Mouse (Mus musculus) neural tube, embryonic 15.5 days (tissue): ENCODE measurements around the gene Plxnc1. TPM values are rescaled to one million over a fixed set of nuclear protein-coding genes. Genes with fewer than 3 reads are reported as not detected.
A peak's percentile ranks its signal among the peaks of the same experiment; 100 is the strongest.

Experiments used
- ATAC-seq: fragments of 200-750 bp; cut with Nextera tagmentation; 2 replicates; pipeline ENCODE4 v1.8.0; 2017; ENCODE audit warnings: mild to moderate bottlenecking, moderate TSS enrichment, moderate library complexity; ENCODE audit not compliant: low FRiP score
- H3K27ac ChIP-seq: fragments of 300-500 bp; sonication (generic); replicated peaks from 2 replicates; pipeline ENCODE4 v1.5.1; 2015; ENCODE audit warnings: mild to moderate bottlenecking, inconsistent platforms
- H3K27me3 ChIP-seq: fragments of 300-500 bp; sonication (generic); replicated peaks from 2 replicates; pipeline ENCODE4 v1.6.1; 2015; ENCODE audit warnings: inconsistent platforms
- H3K36me3 ChIP-seq: fragments of 300-500 bp; sonication (generic); 2 replicates; pipeline ENCODE4 v1.6.1; 2015; ENCODE audit warnings: inconsistent platforms
- H3K4me1 ChIP-seq: fragments of 300-500 bp; sonication (generic); 2 replicates; pipeline ENCODE4 v1.6.1; 2015; ENCODE audit warnings: inconsistent platforms
- H3K4me2 ChIP-seq: fragments of 300-500 bp; sonication (generic); 2 replicates; pipeline ENCODE4 v1.6.1; 2015; ENCODE audit warnings: inconsistent platforms, mild to moderate bottlenecking, moderate library complexity
- H3K4me3 ChIP-seq: fragments of 300-500 bp; sonication (generic); replicated peaks from 2 replicates; pipeline ENCODE4 v1.5.1; 2015; ENCODE audit warnings: mild to moderate bottlenecking, inconsistent platforms
- H3K9ac ChIP-seq: fragments of 300-500 bp; sonication (generic); replicated peaks from 2 replicates; pipeline ENCODE4 v1.6.1; 2015; ENCODE audit warnings: mild to moderate bottlenecking, inconsistent platforms
- H3K9me3 ChIP-seq: fragments of 300-500 bp; sonication (generic); replicated peaks from 2 replicates; pipeline ENCODE4 v1.6.1; 2016; ENCODE audit warnings: inconsistent platforms
- WGBS: fragments of 180-500 bp; shearing (Covaris S2); methylation state at CpG from one replicate; pipeline ENCODE4 v1.1.7; 2015; ENCODE audit warnings: mixed read lengths; 5-methylcytosine and 5-hydroxymethylcytosine counted together
- polyA plus RNA-seq: library from polyadenylated mRNA; unstranded; fragments of >200 nt; fragmentation: Nextera tagmentation; extraction: Ambion mirVana; gene quantifications from 2 replicates; pipeline ENCODE4 v1.2.1, GENCODE M21; 2015

The Plxnc1 gene
- polyA plus RNA-seq, 1 experiment from 2014 or later = 9.8 TPM

GRCm38 (mm10) chr10:94827890-94828733 is 116.5 kb downstream of the Plxnc1 start:
- H3K4me1 ChIP-seq = peaks cover 22% of the 10 kb centered on the region
- 90% methylated on average over 14 of the region's 14 CpGs for WGBS
- no peak for ATAC-seq
- no peak overlapping the region for H3K4me3 ChIP-seq
- H3K9ac ChIP-seq = no peak overlapping the region
- H3K36me3 ChIP-seq = peaks cover 15% of the 10 kb centered on the region
- no peaks in the 10 kb centered on the region for H3K9me3 ChIP-seq
- no peak overlapping the region for H3K27ac ChIP-seq
- H3K4me2 ChIP-seq = no peak overlapping the region
- no peaks in the 10 kb centered on the region for H3K27me3 ChIP-seq

DNA sequence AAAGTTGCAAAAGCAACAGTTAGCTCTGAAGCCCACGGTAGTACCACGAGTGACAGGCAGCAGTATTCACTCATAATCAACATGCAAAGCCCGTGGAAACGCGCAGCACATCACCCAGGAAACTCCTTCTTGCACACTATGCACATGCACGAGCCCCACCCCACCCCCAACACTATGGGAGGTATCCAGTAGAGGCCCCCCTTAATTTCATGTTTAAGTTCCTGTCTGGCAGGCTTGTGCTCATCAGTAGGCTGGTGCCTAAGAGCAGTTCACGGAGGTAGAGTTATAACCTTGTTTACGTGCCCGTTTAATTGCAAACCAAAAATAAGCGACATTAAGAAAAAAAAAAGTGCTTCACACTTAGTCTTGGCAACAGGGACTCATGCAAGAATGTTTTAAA is 117.3 kb downstream of the Plxnc1 start:
- Histone ChIP-seq H3K4me3 (no peak overlapping the region), H3K4me2 (no peak overlapping the region), H3K36me3 (peaks cover 9% of the 10 kb centered on the region), H3K4me1 (peaks cover 27% of the 10 kb centered on the region), H3K27me3 (no peaks in the 10 kb centered on the region), H3K9me3 (no peaks in the 10 kb centered on the region), H3K9ac (no peak overlapping the region), H3K27ac (no peak overlapping the region)
- 87% methylated on average over 10 of the region's 10 CpGs for WGBS
- ATAC-seq = no peak

- 81% methylated on average over 12 of the region's 12 CpGs for WGBS
- Histone ChIP-seq H3K4me3 (no peak overlapping the region), H3K27me3 (no peaks in the 10 kb centered on the region), H3K4me1 (peaks cover 31% of the 10 kb centered on the region), H3K9ac (no peak overlapping the region), H3K36me3 (peaks cover 4% of the 10 kb centered on the region; the same call in 1 of the 2 replicates), H3K4me2 (no peak overlapping the region), H3K27ac (no peak overlapping the region), H3K9me3 (no peaks in the 10 kb centered on the region)
- no peak for ATAC-seq
Measured at GRCm38 (mm10) chr10:94826436-94826835, 118.2 kb downstream of the Plxnc1 start.

DNA sequence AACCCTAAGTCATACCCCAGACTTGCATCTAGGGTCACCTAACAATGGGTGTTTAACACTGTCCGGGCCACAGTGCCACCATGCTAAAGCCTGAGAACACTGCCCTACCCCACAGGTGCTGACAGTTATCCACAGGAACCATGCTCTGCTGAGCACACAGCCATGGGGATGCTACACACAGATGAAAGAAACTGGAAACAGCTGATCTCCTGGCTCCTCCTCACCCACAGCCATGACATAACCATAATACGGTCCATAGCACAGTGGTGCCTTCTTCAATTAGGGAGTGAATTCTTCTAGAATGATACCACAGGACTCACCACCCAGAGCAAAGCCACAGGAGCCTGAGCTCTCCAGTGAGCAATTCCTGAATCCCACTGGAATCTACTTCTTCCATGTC is 118.7 kb downstream of the Plxnc1 start:
- Histone ChIP-seq H3K4me3 (no peak overlapping the region), H3K4me1 (peaks cover 30% of the 10 kb centered on the region), H3K9me3 (no peaks in the 10 kb centered on the region), H3K27ac (no peak overlapping the region), H3K36me3 (no peaks in the 10 kb centered on the region), H3K9ac (no peak overlapping the region), H3K27me3 (no peaks in the 10 kb centered on the region), H3K4me2 (no peak overlapping the region)
- 92% methylated on average over 2 of the region's 2 CpGs for WGBS
- ATAC-seq = no peak

DNA sequence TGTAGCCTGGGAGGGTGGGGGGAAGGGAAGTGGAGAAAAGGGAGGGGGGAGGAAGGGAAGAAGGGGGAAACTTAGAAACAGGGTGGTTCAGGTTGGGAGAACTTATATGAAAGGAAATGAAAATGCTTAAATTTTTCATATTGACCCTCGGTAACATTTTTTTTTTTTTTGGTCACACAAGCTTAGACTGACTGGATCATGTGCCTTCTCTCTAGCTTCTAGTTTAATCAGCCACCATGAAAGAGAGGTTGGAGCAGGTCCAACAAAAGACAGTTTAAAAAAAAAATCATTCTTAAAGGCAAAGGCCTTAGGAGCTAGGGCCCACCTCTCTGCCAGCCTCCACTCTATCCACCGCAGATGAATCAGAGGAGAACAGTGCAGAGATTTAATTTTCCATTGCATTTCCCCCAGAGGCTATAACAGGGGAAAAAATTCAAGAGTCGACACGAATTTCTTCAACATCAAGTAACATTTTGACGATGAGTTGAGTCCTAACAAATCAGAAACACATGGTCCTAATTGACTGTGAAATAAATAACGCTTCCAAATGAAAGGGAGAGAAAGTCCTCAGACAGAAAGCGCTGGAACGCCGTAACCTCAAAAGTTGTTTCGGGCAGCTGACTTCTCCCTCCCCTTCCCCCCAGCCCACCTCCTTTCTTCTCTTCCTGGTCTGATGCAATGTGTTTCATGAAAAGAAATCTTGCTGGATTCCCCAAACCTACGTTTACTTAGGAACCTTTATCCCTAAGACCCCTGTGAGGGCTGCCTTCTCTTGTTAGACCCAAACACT is 120.5 kb downstream of the Plxnc1 start:
- Histone ChIP-seq H3K9ac (no peak overlapping the region), H3K4me3 (no peak overlapping the region), H3K4me2 (no peak overlapping the region), H3K4me1 (peaks cover 14% of the 10 kb centered on the region), H3K27me3 (no peaks in the 10 kb centered on the region), H3K36me3 (0 out of 2 replicates have a peak, but pooled peaks cover 1% of the 10 kb centered on the region), H3K27ac (no peak overlapping the region), H3K9me3 (no peaks in the 10 kb centered on the region)
- 60% methylated on average over 11 of the region's 11 CpGs for WGBS
- ATAC-seq = no peak

DNA sequence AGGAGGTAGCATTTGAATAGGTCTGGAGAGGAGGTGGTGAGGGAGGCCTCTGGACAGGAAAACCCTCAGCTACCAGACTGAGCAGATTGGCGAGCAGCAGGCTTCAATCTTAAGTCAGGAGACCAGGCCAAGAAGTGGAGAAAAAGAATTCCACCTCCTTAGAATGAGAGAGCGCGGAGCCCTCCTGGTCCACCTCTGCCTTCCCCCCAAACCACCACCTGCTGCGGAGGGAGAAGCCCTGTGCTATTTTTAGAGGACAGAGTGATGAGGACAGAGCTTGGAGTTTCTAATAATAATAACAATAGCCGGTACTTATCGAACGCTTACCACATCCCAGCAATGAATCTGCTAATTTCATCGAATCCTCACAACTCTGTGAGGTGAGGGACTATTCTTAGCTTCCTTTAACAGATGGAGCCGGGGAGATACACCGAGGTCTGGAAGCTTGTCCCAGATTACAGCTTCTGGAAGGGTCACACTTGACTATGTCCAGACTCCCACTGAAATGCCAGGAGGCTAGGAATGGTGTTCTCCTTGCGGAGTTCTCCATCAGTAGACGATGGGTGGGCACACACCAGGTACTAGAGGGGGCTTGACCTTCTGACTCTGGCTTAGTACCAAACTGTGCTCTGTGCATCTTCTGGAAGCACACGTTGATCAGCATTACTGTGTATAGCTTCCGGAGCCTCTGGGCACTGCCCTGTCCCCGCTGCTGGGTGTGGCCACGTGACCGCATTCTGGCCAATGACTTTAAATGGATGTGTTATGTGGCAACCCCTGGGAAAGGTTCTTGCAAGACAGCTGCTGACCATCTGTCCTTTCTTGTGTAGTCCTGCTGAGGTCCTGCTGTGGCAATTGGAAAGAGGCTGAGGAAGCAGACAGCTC is 125.6 kb downstream of the Plxnc1 start:
- Histone ChIP-seq H3K27ac (no peak overlapping the region), H3K9me3 (no peaks in the 10 kb centered on the region), H3K9ac (no peak overlapping the region), H3K36me3 (0 out of 2 replicates have a peak, but pooled peaks cover 4% of the 10 kb centered on the region), H3K27me3 (no peaks in the 10 kb centered on the region), H3K4me3 (no peak overlapping the region), H3K4me1 (peaks cover 12% of the 10 kb centered on the region), H3K4me2 (no peak overlapping the region)
- WGBS = 89% methylated on average over 17 of the region's 17 CpGs
- no peak for ATAC-seq

GRCm38 (mm10) chr10:94818127-94818526 is 126.5 kb downstream of the Plxnc1 start:
- no peak overlapping the region for H3K4me2 ChIP-seq
- H3K4me3 ChIP-seq = no peak overlapping the region
- H3K36me3 ChIP-seq = 0 out of 2 replicates have a peak, but pooled peaks cover 4% of the 10 kb centered on the region
- no peaks in the 10 kb centered on the region for H3K9me3 ChIP-seq
- ATAC-seq = no peak
- WGBS = 88% methylated on average over 3 of the region's 3 CpGs
- H3K9ac ChIP-seq = no peak overlapping the region
- no peaks in the 10 kb centered on the region for H3K27me3 ChIP-seq
- no peak overlapping the region for H3K27ac ChIP-seq
- H3K4me1 ChIP-seq = peaks cover 9% of the 10 kb centered on the region

- no peak overlapping the region for H3K4me2 ChIP-seq
- ATAC-seq = no peak
- H3K27ac ChIP-seq = peak overlapping the region; percentile 43
- H3K9me3 ChIP-seq = no peaks in the 10 kb centered on the region
- no peak overlapping the region for H3K4me3 ChIP-seq
- no peaks in the 10 kb centered on the region; the same call in 1 of the 2 replicates for H3K27me3 ChIP-seq
- H3K36me3 ChIP-seq = peaks cover 4% of the 10 kb centered on the region; the same call in 1 of the 2 replicates
- 60% methylated on average over 17 of the region's 17 CpGs for WGBS
- H3K9ac ChIP-seq = no peak overlapping the region
- peaks cover 19% of the 10 kb centered on the region for H3K4me1 ChIP-seq
Measured at GRCm38 (mm10) chr10:94811907-94812851, 132.5 kb downstream of the Plxnc1 start.

DNA sequence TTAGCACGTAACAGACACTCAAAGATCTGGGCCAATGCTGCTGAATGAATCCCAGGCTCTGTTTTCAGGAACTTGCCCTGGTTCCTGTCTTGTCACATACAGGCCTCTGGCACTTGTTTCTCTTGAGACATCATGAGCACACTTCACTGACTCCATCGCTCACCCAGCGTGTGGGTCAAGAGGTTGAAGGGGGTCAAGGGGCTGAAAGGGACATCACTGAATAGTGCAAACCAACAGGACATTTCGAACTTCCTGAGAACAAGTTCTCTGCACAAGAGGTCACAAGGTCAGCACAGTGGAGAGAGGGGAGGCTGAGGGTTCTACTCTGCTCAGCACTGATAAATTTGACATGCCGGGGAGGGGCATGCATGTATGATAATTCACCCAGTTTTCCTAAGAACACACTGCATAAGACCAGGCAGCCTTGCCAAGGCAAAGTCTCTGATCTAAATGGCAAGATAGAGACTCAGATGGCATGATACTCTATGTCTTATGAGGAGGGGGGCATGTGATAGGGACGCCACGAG is 134.6 kb downstream of the Plxnc1 start:
- Histone ChIP-seq H3K4me2 (no peak overlapping the region), H3K9ac (no peak overlapping the region), H3K27me3 (no peaks in the 10 kb centered on the region; the same call in 1 of the 2 replicates), H3K36me3 (peaks cover 4% of the 10 kb centered on the region; the same call in 1 of the 2 replicates), H3K9me3 (no peaks in the 10 kb centered on the region), H3K4me3 (no peak overlapping the region), H3K27ac (no peak overlapping the region), H3K4me1 (peaks cover 23% of the 10 kb centered on the region)
- ATAC-seq = no peak
- WGBS = 75% methylated on average over 7 of the region's 7 CpGs

- Histone ChIP-seq H3K4me3 (no peak overlapping the region), H3K36me3 (peaks cover 4% of the 10 kb centered on the region; the same call in 1 of the 2 replicates), H3K4me1 (peaks cover 31% of the 10 kb centered on the region), H3K27me3 (no peaks in the 10 kb centered on the region; the same call in 1 of the 2 replicates), H3K9ac (no peak overlapping the region), H3K4me2 (no peak overlapping the region), H3K9me3 (no peaks in the 10 kb centered on the region), H3K27ac (no peak overlapping the region)
- no peak for ATAC-seq
- WGBS = 52% methylated on average over 6 of the region's 6 CpGs
Measured at GRCm38 (mm10) chr10:94808275-94808674, 136.4 kb downstream of the Plxnc1 start.
